Mouse (Mus musculus): ENCODE data around the gene Th.

DNA sequence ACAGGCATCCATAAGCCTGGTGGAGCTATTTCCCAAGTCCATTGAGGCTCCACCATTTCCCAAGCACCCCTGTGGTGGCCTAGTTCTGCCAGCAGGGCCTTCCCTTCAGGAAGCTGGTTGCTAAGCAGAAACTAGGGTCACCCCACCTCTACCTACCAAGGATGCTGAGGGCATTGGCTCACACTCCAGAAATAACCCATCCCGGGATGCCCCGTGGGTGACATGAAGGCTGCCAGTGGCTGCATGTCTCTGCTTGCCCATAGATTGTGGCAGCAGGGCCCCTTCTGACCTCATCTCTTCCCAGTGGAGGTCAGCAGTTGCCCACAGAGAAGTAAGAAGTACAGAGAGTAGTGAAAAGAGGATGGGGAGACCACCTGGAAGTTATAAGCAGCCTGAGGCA lies 1.4 kb downstream of the Th start:
- TF ChIP-seq POLR2A (IDR thresholded peaks at IDR 0.05; ENCODE audit: control insufficient read depth, extremely low read depth, insufficient read depth, low read length, poor library complexity): no peak
- TF ChIP-seq CTCF (IDR thresholded peaks at IDR 0.05; ENCODE audit: borderline replicate concordance, control insufficient read depth, extremely low read depth, insufficient read depth, low read length, poor library complexity): no peak

Measured in thymus, adult 2 months (tissue).